Mouse (Mus musculus) liver, embryonic 14.5 days (tissue): Measurements from ENCODE around the gene Vipr1.

Source experiments
- CTCF ChIP-seq: IDR thresholded peaks from 2 replicates; pipeline ENCODE4 v1.5.1; 2016; ENCODE audit warnings: antibody characterized with exemption, low read depth, control low read depth
- EP300 ChIP-seq: IDR thresholded peaks from 2 replicates; pipeline ENCODE4 v1.6.1; 2016; ENCODE audit warnings: antibody characterized with exemption, low read depth

GRCm38 (mm10) chr9:121696626-121697025 is 54.1 kb downstream of the Vipr1 start:
- TF ChIP-seq CTCF: no peak
- no peak for TF ChIP-seq EP300
